Mouse (Mus musculus) spleen, adult 2 months (tissue): ENCODE results near the gene Hsd17b6. TPM values are rescaled to one million over a fixed set of nuclear protein-coding genes. Genes with fewer than 3 reads are reported as not detected.

Experiments used
- DNase-seq, 2 experiments: peaks; one replicate each; pipeline versions ENCODE4 v3.0.0 to v3.0.0-alpha.2; 2012 to 2021; ENCODE audit warnings: low spot score in 2 of 2, low read depth in 1 of 2
- H3K27ac ChIP-seq: fragments of 200-500 bp; 2 replicates; pipeline ENCODE4 v1.5.1; 2012; ENCODE audit warnings: low read length, inconsistent platforms; ENCODE audit not compliant: insufficient read depth
- H3K27me3 ChIP-seq: fragments of 200-500 bp; 2 replicates; pipeline ENCODE4 v1.6.1; 2012; ENCODE audit warnings: mild to moderate bottlenecking, moderate library complexity, low read length, inconsistent platforms; ENCODE audit not compliant: control insufficient read depth, insufficient read depth
- H3K36me3 ChIP-seq: fragments of 200-500 bp; 2 replicates; pipeline ENCODE4 v1.6.1; 2012; ENCODE audit warnings: mild to moderate bottlenecking, low read length, inconsistent platforms; ENCODE audit not compliant: control insufficient read depth, insufficient read depth
- H3K4me1 ChIP-seq: fragments of 200-500 bp; 2 replicates; pipeline ENCODE4 v1.6.1; 2011; ENCODE audit warnings: inconsistent platforms; ENCODE audit not compliant: control insufficient read depth, insufficient read depth, insufficient read length
- H3K4me3 ChIP-seq: fragments of 200-500 bp; 2 replicates; pipeline ENCODE4 v1.5.1; 2011; ENCODE audit warnings: mild to moderate bottlenecking, inconsistent platforms; ENCODE audit not compliant: insufficient read depth, insufficient read length; ENCODE audit errors: extremely low read depth
- CTCF ChIP-seq: fragments of 200-500 bp; IDR thresholded peaks from 2 replicates; pipeline ENCODE4 v1.5.1; 2011; ENCODE audit warnings: mild to moderate bottlenecking, inconsistent platforms; ENCODE audit not compliant: insufficient read depth, insufficient read length, insufficient replicate concordance; ENCODE audit errors: extremely low read depth
- POLR2A ChIP-seq: fragments of 200-500 bp; IDR thresholded peaks from 2 replicates; pipeline ENCODE4 v1.6.1; 2011; ENCODE audit warnings: low read depth, low read length, inconsistent platforms
- WGBS: fragments of 180-500 bp; shearing (Covaris S2); methylation state at CpG from one replicate; pipeline ENCODE4 v1.1.7; 2018; 5-methylcytosine and 5-hydroxymethylcytosine counted together
- polyA plus RNA-seq: library from polyadenylated mRNA; depleted of rRNA; stranded (reverse); fragments of >200 nt; gene quantifications from 2 replicates; pipeline ENCODE4 v1.2.3, GENCODE M21; 2012

Hsd17b6 gene
- polyA plus RNA-seq, 1 experiment: not detected

DNA sequence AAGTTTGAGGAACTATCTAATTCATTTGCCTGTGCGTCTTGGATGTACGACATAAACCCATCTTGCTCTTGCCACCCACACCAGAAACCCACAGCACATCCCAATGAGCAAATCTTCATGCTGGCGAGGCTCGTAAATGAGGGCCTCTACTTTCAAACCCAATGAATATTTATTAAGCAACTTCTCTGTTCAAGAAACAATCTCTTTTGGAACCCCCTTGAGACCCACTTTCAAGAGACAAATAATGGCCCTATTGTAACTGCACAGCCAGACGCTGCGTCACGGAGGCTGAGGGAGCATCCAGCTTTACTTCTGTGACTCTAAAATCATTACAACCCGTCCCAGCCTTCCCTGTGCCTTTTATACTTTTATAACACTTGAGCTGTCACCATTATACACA is 21.8 kb downstream of the Hsd17b6 start:
- Histone ChIP-seq H3K4me1 (no peaks in the 10 kb centered on the region), H3K4me3 (no peak overlapping the region), H3K27ac (no peak overlapping the region), H3K27me3 (no peaks in the 10 kb centered on the region), H3K36me3 (no peaks in the 10 kb centered on the region)
- no peak for TF ChIP-seq POLR2A
- DNase-seq: no peak
- WGBS: 80% methylated on average over 8 of the region's 8 CpGs

DNA sequence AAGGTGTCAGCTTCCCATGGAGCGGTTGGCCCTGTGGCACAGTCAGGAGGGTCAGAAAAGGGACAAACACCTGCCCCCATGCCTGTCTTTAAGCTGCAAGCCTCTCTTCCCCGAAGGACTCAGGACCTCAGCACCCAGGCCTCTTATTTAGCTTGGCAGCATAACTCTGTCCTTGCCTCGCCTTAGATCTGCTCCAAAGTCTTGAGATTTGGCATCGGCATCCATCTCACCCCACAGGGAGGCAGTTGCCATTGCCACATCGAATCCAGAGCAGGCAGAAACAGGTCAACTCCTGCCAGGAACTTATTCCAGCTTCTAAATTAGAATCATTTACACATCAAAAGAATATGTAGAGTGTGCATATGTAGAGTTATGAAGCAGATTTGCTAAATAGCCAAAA is 22.8 kb downstream of the Hsd17b6 start:
- no peak for TF ChIP-seq CTCF
- no peak for TF ChIP-seq POLR2A
- no peaks in the 10 kb centered on the region for H3K4me1 ChIP-seq
- H3K36me3 ChIP-seq: no peaks in the 10 kb centered on the region
- no peaks in the 10 kb centered on the region for H3K27me3 ChIP-seq
- no peak overlapping the region for H3K27ac ChIP-seq
- no peak overlapping the region for H3K4me3 ChIP-seq
- DNase-seq: no peak
- 78% methylated on average over 5 of the region's 5 CpGs for WGBS

DNA sequence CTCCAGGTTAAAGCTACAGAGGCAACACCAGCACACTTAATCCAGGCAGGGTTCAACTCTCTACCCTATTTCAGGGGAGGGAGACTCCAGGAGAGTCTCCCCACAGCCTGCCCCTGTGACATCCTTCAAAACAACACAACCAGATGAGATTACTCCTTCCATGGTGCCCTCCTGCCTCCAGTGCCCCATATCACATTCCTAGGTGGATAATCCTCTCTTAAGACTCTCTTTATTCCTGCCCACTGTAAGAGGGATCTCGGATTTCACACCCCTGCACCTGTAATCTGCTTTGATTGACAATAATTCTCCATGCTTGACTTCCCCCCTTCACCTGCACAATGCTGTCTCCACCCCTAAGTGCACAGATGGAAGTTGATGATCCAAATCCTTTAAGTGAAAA is 31.9 kb downstream of the Hsd17b6 start:
- H3K27ac ChIP-seq: no peak overlapping the region
- no peaks in the 10 kb centered on the region for H3K4me1 ChIP-seq
- 43% methylated on average over 1 of the region's 1 CpGs for WGBS
- TF ChIP-seq CTCF (no peak), POLR2A (no peak)
- H3K36me3 ChIP-seq: no peaks in the 10 kb centered on the region
- no peak overlapping the region for H3K4me3 ChIP-seq
- DNase-seq: no peak
- H3K27me3 ChIP-seq: no peaks in the 10 kb centered on the region

DNA sequence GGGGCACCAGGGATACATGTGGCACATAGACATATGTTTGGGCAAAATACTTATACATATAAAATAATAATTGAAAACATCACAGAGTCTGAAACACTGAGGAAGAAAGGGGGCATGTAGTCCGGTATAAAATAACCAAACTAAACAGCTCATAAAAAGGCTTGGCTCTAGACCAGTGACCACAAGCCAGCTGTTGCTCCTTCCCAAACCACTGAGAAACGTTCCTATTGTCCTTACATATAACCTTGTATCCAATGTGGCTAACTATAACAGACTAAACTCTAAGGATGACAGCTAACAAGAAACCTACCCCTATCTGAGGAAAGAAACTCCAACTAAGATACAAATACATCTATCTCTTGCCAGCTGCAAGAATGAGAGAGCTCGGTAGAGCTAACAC is 33.3 kb downstream of the Hsd17b6 start:
- DNase-seq: no peak
- Histone ChIP-seq H3K36me3 (no peaks in the 10 kb centered on the region), H3K4me1 (no peaks in the 10 kb centered on the region), H3K27me3 (no peaks in the 10 kb centered on the region), H3K27ac (no peak overlapping the region), H3K4me3 (no peak overlapping the region)
- TF ChIP-seq POLR2A (no peak), CTCF (no peak)
- WGBS: 65% methylated on average over 3 of the region's 3 CpGs

DNA sequence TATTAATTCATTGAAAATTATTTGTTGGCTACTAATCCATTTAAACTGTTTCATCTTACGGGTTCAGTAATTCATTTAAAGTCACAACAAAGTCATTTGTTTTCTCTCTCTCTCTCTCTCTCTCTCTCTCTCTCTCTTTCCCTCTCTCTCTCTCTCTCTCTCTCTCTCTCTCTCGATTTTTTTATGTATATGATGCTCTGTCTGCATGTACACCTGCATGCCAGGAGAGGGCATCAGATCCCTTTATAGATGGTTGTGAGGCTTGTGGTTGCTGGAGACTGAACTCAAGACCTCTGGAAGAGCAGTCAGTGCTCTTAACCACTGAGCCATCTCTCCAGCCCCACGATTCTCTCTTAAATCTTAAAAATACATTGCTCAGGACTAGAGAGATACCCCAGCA is 36.3 kb downstream of the Hsd17b6 start:
- WGBS: 73% methylated on average over 3 of the region's 3 CpGs

DNA sequence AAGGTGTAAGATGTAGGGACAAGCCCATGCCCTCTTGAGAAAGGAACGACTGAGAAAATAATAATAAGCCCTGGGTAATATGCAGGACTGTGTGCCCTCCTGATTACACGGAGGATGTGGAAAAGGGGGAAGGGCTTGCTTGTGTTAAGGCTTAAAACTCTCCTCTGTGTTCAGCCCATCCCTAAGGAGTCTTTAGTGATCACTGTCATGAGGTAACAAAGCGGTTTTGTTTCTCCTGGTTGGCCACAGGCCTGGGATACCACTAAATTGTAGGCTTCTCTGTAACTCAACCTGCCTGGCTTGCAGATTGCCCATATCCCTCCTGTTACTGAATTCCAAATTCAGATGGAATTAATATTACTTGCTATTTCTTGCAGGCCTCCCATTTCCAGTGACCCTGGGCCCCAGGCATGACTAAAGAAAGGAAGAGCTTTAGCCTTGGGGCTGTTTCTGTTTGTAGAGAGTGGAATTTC is 37.0 kb downstream of the Hsd17b6 start:
- TF ChIP-seq CTCF (no peak), POLR2A (no peak)
- Histone ChIP-seq H3K36me3 (no peaks in the 10 kb centered on the region), H3K4me3 (no peak overlapping the region), H3K27me3 (no peaks in the 10 kb centered on the region), H3K4me1 (no peaks in the 10 kb centered on the region), H3K27ac (no peak overlapping the region)
- WGBS: 77% methylated on average over 3 of the region's 3 CpGs
- no peak for DNase-seq

More for the DNA sequence above, 36.3 kb downstream of the Hsd17b6 start:
- no peak overlapping the region for H3K4me3 ChIP-seq
- TF ChIP-seq POLR2A: no peak
- TF ChIP-seq CTCF: no peak
- no peak overlapping the region for H3K27ac ChIP-seq
- no peak for DNase-seq
- H3K36me3 ChIP-seq: no peaks in the 10 kb centered on the region
- H3K27me3 ChIP-seq: no peaks in the 10 kb centered on the region
- no peaks in the 10 kb centered on the region for H3K4me1 ChIP-seq

DNA sequence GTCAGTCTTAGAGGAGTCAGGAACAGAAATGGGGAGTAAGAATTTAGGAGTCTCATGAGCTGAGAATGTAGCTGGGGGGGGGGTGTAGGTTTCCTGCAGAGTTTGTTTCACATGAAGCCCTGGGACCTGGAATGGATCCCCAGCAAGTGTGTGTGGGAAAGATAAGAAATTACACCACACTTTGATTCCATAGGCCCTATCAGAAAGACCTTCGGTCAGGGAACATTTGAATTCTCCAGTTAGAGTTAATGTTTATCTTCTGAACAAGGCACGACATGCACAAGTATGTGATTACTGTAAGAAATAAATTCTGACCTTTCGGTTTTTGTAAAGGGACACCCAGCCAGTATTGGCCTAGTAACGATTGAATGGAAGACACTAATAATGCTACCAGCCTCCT is 37.6 kb downstream of the Hsd17b6 start:
- Histone ChIP-seq H3K27me3 (no peaks in the 10 kb centered on the region), H3K4me3 (no peak overlapping the region), H3K27ac (no peak overlapping the region), H3K4me1 (no peaks in the 10 kb centered on the region), H3K36me3 (no peaks in the 10 kb centered on the region)
- no peak for DNase-seq
- 74% methylated on average over 4 of the region's 4 CpGs for WGBS
- TF ChIP-seq POLR2A: no peak
- TF ChIP-seq CTCF: no peak

DNA sequence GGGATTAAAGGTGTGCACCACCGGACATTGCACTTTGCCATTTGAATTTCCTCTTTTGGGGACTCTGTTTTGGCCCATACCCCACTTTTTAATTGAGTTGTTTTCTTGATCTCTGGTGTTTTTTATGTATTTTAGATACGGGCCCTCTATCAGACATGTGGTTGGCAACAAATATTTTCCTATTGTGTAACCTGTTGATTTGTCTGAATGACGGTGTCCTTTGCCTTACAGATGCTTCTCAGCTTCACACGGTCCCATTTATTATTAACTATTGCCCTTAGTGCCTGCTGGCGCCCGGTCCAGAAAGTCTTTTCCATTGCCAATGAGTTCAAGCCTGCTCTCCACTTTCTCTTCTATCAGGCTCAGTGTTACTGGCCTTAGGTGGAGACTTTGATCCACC is 40.9 kb downstream of the Hsd17b6 start:
- no peaks in the 10 kb centered on the region for H3K4me1 ChIP-seq
- TF ChIP-seq CTCF: no peak
- no peak for TF ChIP-seq POLR2A
- DNase-seq: no peak
- no peaks in the 10 kb centered on the region for H3K36me3 ChIP-seq
- WGBS: 90% methylated on average over 6 of the region's 6 CpGs
- no peak overlapping the region for H3K4me3 ChIP-seq
- H3K27ac ChIP-seq: no peak overlapping the region
- no peaks in the 10 kb centered on the region for H3K27me3 ChIP-seq
